Mouse (Mus musculus) thymus, adult 2 months (tissue): Measurements from ENCODE around the gene H2al1m. TPM values are rescaled to one million over a fixed set of nuclear protein-coding genes. Genes with fewer than 3 reads are reported as not detected.
A peak's percentile ranks its signal among the peaks of the same experiment; 100 is the strongest.
"Not testable (repeated sequence)": the region's sequence is repeated elsewhere in the genome, so short reads cannot be mapped to it uniquely, and the experiment has no call there.

Source experiments
- DNase-seq: peaks from one replicate; pipeline ENCODE4 v3.0.0; 2021
- H3K27ac ChIP-seq: fragments of 200-500 bp; 2 replicates; pipeline ENCODE4 v1.5.1; 2012; ENCODE audit warnings: low read length, control low read depth; ENCODE audit not compliant: control insufficient read depth, insufficient read depth
- H3K27me3 ChIP-seq: fragments of 200-500 bp; 2 replicates; pipeline ENCODE4 v1.6.1; 2012; ENCODE audit warnings: mild to moderate bottlenecking, low read length, moderate library complexity, mixed read lengths; ENCODE audit not compliant: control insufficient read depth, insufficient read depth
- H3K36me3 ChIP-seq: fragments of 200-500 bp; 2 replicates; pipeline ENCODE4 v1.6.1; 2012; ENCODE audit warnings: mild to moderate bottlenecking, low read length, moderate library complexity; ENCODE audit not compliant: control insufficient read depth, insufficient read depth
- H3K4me1 ChIP-seq: fragments of 200-500 bp; replicated peaks from 2 replicates; pipeline ENCODE4 v1.6.1; 2012; ENCODE audit warnings: low read length; ENCODE audit not compliant: control insufficient read depth, insufficient read depth
- H3K4me3 ChIP-seq: fragments of 200-500 bp; 2 replicates; pipeline ENCODE4 v1.5.1; 2012; ENCODE audit warnings: mild to moderate bottlenecking, low read length, control low read depth, moderate library complexity; ENCODE audit not compliant: control insufficient read depth, insufficient read depth
- CTCF ChIP-seq: fragments of 200-500 bp; IDR thresholded peaks from 2 replicates; pipeline ENCODE4 v1.5.1; 2012; ENCODE audit warnings: mild to moderate bottlenecking, control low read depth, low read length, moderate library complexity, borderline replicate concordance; ENCODE audit not compliant: control insufficient read depth, poor library complexity, insufficient read depth; ENCODE audit errors: extremely low read depth
- POLR2A ChIP-seq: fragments of 200-500 bp; IDR thresholded peaks from 2 replicates; pipeline ENCODE4 v1.6.1; 2012; ENCODE audit warnings: mild to moderate bottlenecking, low read length, control low read depth, moderate library complexity; ENCODE audit not compliant: control insufficient read depth, poor library complexity, insufficient read depth; ENCODE audit errors: extremely low read depth
- WGBS: fragments of 180-500 bp; shearing (Covaris S2); methylation state at CpG from one replicate; pipeline ENCODE4 v1.1.7; 2018; 5-methylcytosine and 5-hydroxymethylcytosine counted together
- polyA plus RNA-seq: library from polyadenylated mRNA; depleted of rRNA; stranded (reverse); fragments of >200 nt; gene quantifications from 2 replicates; pipeline ENCODE4 v1.2.3, GENCODE M21; 2012

Gene H2al1m
- polyA plus RNA-seq, 1 experiment: 0.57 TPM

DNA sequence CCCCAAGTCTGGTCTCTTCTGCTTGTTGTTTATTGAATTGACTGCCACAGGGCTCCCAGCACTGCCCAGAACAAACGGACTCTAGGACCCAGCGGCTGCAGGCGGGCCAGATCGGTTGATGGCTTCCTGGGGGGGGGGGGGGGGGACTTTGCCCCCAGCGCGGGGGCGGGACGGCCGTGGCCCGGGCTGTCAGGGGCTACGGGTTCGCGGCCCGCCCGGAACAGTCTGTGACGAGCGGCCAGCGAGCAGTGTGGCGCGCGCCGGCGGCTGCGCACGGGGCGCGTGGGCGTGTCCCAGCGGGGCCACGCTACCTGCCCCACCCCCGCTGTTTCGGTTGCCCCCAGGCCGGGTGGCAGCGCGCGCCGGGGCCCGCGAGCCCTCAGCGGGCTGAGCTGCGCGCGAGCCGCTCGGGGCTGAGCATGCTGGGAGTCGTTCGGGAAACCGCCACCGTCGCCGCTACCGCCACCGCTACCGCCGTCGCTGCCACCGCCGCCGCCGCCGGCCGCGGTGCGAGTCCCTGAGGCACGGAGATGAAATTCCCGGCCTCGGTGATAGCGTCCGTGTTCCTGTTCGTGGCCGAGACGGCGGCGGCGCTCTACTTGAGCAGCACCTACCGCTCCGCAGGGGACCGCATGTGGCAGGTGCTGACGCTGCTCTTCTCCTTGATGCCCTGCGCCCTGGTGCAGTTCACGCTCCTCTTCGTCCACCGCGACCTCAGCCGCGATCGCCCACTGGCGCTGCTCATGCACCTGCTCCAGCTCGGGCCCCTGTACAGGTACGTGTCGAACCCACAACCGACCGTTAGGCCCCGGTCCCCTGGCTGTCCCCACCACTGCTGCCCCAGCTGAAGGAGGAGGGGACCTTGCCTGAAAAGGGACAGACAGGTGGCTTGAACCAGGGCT is 10.9 kb upstream of the H2al1m start, which contains the start of gene Xk:
Gene Xk (plus strand): TSS at position 297 of the 902 bp plus-strand sequence.
- H3K36me3 ChIP-seq: no peaks in the 10 kb centered on the region
- no peak within 1 kb of the TSS for H3K27ac ChIP-seq
- no peaks in the 10 kb centered on the region for H3K27me3 ChIP-seq
- H3K4me1 ChIP-seq: 0 out of 2 replicates have a peak, but pooled peaks cover 4% of the 10 kb centered on the region
- DNase-seq: peak; percentile 53
- TF ChIP-seq POLR2A: no peak
- TF ChIP-seq CTCF: no peak
- under 1% methylated on average over 51 of the region's 94 CpGs for WGBS
- peak within 1 kb of the TSS; percentile 91 for H3K4me3 ChIP-seq

- peak overlapping the region; percentile 91 for H3K4me3 ChIP-seq
- WGBS: 56% methylated on average over 12 of the region's 12 CpGs
These were observed 10.1 kb upstream of the H2al1m start for GRCm38 (mm10) chrX:9273377-9274002.

DNA sequence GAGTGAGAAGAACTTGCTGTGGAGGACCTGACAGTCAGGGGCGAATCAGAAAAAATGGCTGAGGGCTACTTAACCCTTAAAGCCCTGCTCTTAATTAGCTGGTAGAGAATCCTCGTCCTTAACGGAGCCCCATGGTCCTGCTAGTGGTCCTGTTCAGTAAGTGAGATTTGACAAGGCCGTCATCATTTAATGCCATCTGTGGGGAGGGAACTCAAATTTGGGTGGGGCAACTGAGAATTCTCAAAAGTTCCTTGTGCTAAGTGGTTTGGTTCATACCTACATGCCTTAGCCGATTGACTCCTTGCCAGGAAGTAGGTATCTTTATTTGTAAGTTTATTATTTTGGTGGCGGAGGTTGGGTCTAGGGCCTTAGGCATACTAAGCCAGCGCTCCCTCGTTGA is 9.2 kb upstream of the H2al1m start:
- DNase-seq: no peak
- TF ChIP-seq CTCF: no peak
- no peak for TF ChIP-seq POLR2A
- 77% methylated on average over 8 of the region's 8 CpGs for WGBS
- H3K27ac ChIP-seq: no peak overlapping the region
- H3K36me3 ChIP-seq: no peaks in the 10 kb centered on the region
- H3K27me3 ChIP-seq: no peaks in the 10 kb centered on the region
- H3K4me3 ChIP-seq: no peak overlapping the region
- 0 out of 2 replicates have a peak, but pooled peaks cover 4% of the 10 kb centered on the region for H3K4me1 ChIP-seq

More at GRCm38 (mm10) chrX:9273377-9274002, 10.1 kb upstream of the H2al1m start:
- H3K27ac ChIP-seq: no peak overlapping the region
- H3K36me3 ChIP-seq: no peaks in the 10 kb centered on the region
- H3K27me3 ChIP-seq: no peaks in the 10 kb centered on the region
- no peak for DNase-seq
- 0 out of 2 replicates have a peak, but pooled peaks cover 4% of the 10 kb centered on the region for H3K4me1 ChIP-seq
- TF ChIP-seq POLR2A: no peak

- not testable (repeated sequence) for H3K27ac ChIP-seq, H3K4me1 ChIP-seq, H3K36me3 ChIP-seq, H3K27me3 ChIP-seq, H3K4me3 ChIP-seq, DNase-seq
- WGBS: 99% methylated on average over 4 of the region's 4 CpGs
These were observed 9.7 kb downstream of the H2al1m start for GRCm38 (mm10) chrX:9293140-9293829.

DNA sequence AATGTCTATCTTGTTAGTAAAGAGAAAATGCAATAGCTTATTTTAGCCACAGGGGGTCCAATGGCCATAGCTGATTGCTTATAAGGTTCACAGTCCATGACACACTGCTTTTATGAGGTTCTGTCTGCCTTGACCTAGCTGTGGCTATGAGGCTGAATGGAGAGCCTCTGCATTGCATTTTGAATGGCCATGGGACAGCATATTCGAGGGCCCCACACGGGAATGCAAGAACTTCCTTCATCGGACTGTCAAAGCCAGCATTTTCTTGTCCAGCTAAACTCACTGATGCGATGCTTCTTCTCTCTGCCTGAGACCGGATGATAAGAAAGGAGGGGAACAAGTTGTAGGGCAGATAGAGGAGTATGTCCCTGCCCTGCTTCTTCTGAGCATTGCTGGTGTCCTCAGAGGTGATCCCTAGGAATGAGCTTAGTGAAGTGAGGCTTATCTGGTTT is 14.9 kb downstream of the H2al1m start:
- no peak for TF ChIP-seq POLR2A
- TF ChIP-seq CTCF: no peak
- Histone ChIP-seq H3K4me3 (no peak overlapping the region), H3K27me3 (no peaks in the 10 kb centered on the region), H3K36me3 (no peaks in the 10 kb centered on the region), H3K27ac (no peak overlapping the region), H3K4me1 (no peaks in the 10 kb centered on the region)
- WGBS: 92% methylated on average over 5 of the region's 5 CpGs
- no peak for DNase-seq

- TF ChIP-seq POLR2A: no peak
These were observed 19.2 kb downstream of the H2al1m start for GRCm38 (mm10) chrX:9302791-9303190.

More at GRCm38 (mm10) chrX:9302791-9303190, 19.2 kb downstream of the H2al1m start:
- Histone ChIP-seq H3K4me3 (no peak overlapping the region), H3K36me3 (no peaks in the 10 kb centered on the region), H3K27ac (no peak overlapping the region), H3K27me3 (no peaks in the 10 kb centered on the region), H3K4me1 (no peaks in the 10 kb centered on the region)
- no peak for DNase-seq
- WGBS: 42% methylated on average over 5 of the region's 5 CpGs
